Mouse (Mus musculus) NIH3T3 (cell line): ENCODE measurements at regions not wholly inside any gene's neighbourhood (a gene's known extent, or its start where the extent isn't known, plus 50 kb on each side); places are given as distances from the start of the nearest gene placed in this dataset.
"Not testable (repeated sequence)": the region's sequence is repeated elsewhere in the genome, so short reads cannot be mapped to it uniquely, and the experiment has no call there.

Source experiments
- DNase-seq: peaks from one replicate; pipeline ENCODE4 v3.0.0-alpha.2; 2012; ENCODE audit warnings: low read depth

- peak; percentile 92 for DNase-seq
Measured at GRCm38 (mm10) chr17:63704991-63705390, 157.9 kb upstream of the Fer start.

- DNase-seq = peak; percentile 93
Measured at GRCm38 (mm10) chr17:63712937-63713336, 149.9 kb upstream of the Fer start.

- DNase-seq = peak; percentile 29
Measured at GRCm38 (mm10) chr17:63715687-63716086, 147.2 kb upstream of the Fer start.

GRCm38 (mm10) chr17:63716161-63716560, 146.7 kb upstream of the Fer start:
- DNase-seq = no peak

GRCm38 (mm10) chr17:63717051-63717578, 145.7 kb upstream of the Fer start:
- DNase-seq = no peak

GRCm38 (mm10) chr17:63718972-63719715, 143.7 kb upstream of the Fer start:
- no peak for DNase-seq

- DNase-seq = no peak
Measured at GRCm38 (mm10) chr17:63719771-63720170, 143.1 kb upstream of the Fer start.

GRCm38 (mm10) chr17:63720883-63721282, 142.0 kb upstream of the Fer start:
- peak; percentile 62 for DNase-seq

- no peak for DNase-seq
Measured at GRCm38 (mm10) chr17:63722434-63723004, 140.3 kb upstream of the Fer start.

- peak; percentile 82 for DNase-seq
Measured at GRCm38 (mm10) chr17:63738206-63738605, 124.7 kb upstream of the Fer start.

GRCm38 (mm10) chr17:63739710-63740109, 123.2 kb upstream of the Fer start:
- DNase-seq = no peak

- not testable (repeated sequence) for DNase-seq
Measured at GRCm38 (mm10) chr17:63749257-63749656, 113.6 kb upstream of the Fer start.

GRCm38 (mm10) chr17:63754399-63754798, 108.5 kb upstream of the Fer start:
- DNase-seq = no peak

- DNase-seq = no peak
Measured at GRCm38 (mm10) chr17:63757896-63758695, 104.8 kb upstream of the Fer start.

- no peak for DNase-seq
Measured at GRCm38 (mm10) chr17:63758817-63759404, 104.0 kb upstream of the Fer start.

GRCm38 (mm10) chr17:63761058-63761457, 101.8 kb upstream of the Fer start:
- no peak for DNase-seq

GRCm38 (mm10) chr17:63771111-63771510, 91.8 kb upstream of the Fer start:
- DNase-seq = no peak

- no peak for DNase-seq
Measured at GRCm38 (mm10) chr17:63784381-63785116, 78.3 kb upstream of the Fer start.

GRCm38 (mm10) chr17:63786444-63786843, 76.4 kb upstream of the Fer start:
- DNase-seq = no peak

GRCm38 (mm10) chr17:63794352-63794751, 68.5 kb upstream of the Fer start:
- DNase-seq = no peak

GRCm38 (mm10) chr17:63798381-63798780, 64.5 kb upstream of the Fer start:
- peak; percentile 66 for DNase-seq
